In genomic region chr17:21535096-21536001, GRCm38 (mm10) we compare ENCODE assay signal across 8 mouse cellular contexts. TPM values are rescaled to one million over a fixed set of nuclear protein-coding genes. Genes with fewer than 3 reads are reported as not detected.
A peak's percentile ranks its signal among the peaks of the same experiment; 100 is the strongest.
DNase-seq lines count a peak whose midpoint lies in the region; ATAC-seq lines count a peak whose summit lies in the region.

Gene Zfp52, plus strand, starts transcription at chr17:21535539.

- peak; percentile 79 for DNase-seq in ZHBTc4 (ENCODE audit: low read depth, low spot score)
- DNase-seq in cerebellum, adult 9-11 months, result peak; percentile 72
- peak; percentile 53 for DNase-seq in frontal cortex, postnatal 10 days (ENCODE audit: low spot score in 2 of 2)
- peak; percentile 57 to 60 for DNase-seq in layer of hippocampus, postnatal 36 days
- DNase-seq in lung, postnatal 14 days, result peak; percentile 62
- DNase-seq in retina, embryonic 14.5 days (ENCODE audit: low spot score), result peak; percentile 60
- peak; percentile 51 for DNase-seq in urinary bladder, postnatal 25 days (ENCODE audit: low spot score)

- peaks cover 19% of the 10 kb centered on the region for H3K4me1 ChIP-seq in hindbrain, embryonic 13.5 days (replicated peaks)

- H3K36me3 ChIP-seq in hindbrain, embryonic 13.5 days, result no peaks in the 10 kb centered on the region

- no peaks in the 10 kb centered on the region for H3K9me3 ChIP-seq in hindbrain, embryonic 13.5 days

- no peaks in the 10 kb centered on the region for H3K27me3 ChIP-seq in hindbrain, embryonic 13.5 days

- H3K4me3 ChIP-seq in hindbrain, embryonic 13.5 days, result peak within 1 kb of the TSS; percentile 44

- 5% methylated on average over 21 of the region's 21 CpGs for WGBS in hindbrain, embryonic 13.5 days

- peak; percentile 35 for ATAC-seq in hindbrain, embryonic 13.5 days (ENCODE audit: low FRiP score)

- 0 out of 2 replicates have a peak within 1 kb of the TSS, but pooled peaks have one; percentile 53 for H3K27ac ChIP-seq in hindbrain, embryonic 13.5 days

- peak within 1 kb of the TSS; percentile 71 for H3K9ac ChIP-seq in hindbrain, embryonic 13.5 days

- H3K4me2 ChIP-seq in hindbrain, embryonic 13.5 days, result peak within 1 kb of the TSS; percentile 68

RNA-seq across cellular contexts. Expression of gene Zfp52, which starts in this region (rescaled TPM):
- 1.9 and 2.5 TPM in 2 replicates for polyA plus RNA-seq in hindbrain, embryonic 13.5 days (2015; fragmentation: Nextera tagmentation; extraction: Ambion mirVana)
- 1 to 10 TPM; 7.5 to 8.9 TPM for total RNA-seq in layer of hippocampus, postnatal 36 days (2021)

Comparison
In these comparisons a context has a peak if more than half of its experiments do, and no peak if none do; other contexts are left out.
1. Peak in every context shown above with its lines: DNase-seq, ATAC-seq, H3K4me3 ChIP-seq and H3K27ac ChIP-seq.